Mouse (Mus musculus) frontal cortex, adult (tissue): ENCODE results near the gene Rarb.
A peak's percentile ranks its signal among the peaks of the same experiment; 100 is the strongest.

ENCODE experiments used
- ATAC-seq: cut with Nextera tagmentation; 2 replicates; pipeline ENCODE4 v1.9.2; 2017; ENCODE audit warnings: mild to moderate bottlenecking, moderate library complexity, mixed read lengths; ENCODE audit not compliant: low TSS enrichment

The Rarb gene

DNA sequence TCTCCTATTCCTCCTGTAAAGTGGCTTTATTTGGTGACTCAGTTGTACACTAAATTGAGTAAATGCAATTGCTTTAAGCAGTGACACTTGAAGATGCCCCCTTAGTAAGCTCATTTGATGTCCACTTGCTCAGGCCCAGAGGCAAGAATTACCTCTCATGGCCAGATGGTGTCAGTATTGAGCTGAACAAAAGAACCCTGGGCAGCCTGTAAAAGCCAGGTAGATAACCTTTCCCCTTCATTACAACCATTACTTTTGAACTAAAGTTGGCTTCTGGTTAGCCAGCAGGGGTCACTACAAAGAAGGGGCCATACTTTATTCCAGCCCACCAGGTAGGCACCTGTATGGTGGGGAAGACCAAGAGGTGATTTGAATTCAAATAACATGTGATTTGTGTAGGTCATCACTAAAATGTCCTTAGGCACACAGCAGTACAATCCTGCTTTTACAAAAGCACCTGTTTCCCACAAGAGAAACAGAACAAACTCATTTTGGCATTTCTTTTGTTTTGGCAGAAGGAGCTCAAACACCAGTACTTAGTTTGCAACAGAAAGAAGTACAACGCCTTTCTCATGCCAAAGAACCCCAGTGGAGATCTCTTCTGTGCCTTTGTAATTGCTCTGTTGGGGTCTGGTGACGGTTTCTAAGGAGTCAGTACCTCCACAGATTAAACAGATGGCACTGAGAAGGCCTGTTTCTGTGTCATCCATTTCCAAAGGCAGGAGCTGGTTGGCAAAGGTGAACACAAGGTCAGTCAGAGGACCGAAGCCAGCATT is 384.4 kb downstream of the Rarb start:
- ATAC-seq: 0 out of 2 replicates have a peak, but pooled peaks have one; percentile 35

DNA sequence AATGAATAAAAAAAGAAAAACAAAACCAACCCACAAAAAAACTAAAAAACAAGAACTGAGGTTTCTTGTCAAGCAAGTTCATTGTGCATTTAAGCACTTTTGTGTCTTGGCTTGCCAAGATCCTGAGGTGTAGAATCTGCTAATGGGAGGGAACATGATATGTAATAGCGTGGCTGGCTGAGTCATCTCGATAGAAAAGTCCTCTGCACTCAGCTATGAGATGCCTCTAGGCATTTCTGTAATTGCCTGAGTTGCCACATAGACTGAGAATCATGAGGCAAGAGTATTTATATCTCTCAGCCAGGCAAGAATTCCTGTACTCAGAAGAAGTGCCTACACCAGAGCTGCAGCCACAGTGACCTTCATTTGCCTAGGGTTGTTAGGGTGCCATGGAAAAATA is 385.8 kb downstream of the Rarb start:
- peak; percentile 89 for ATAC-seq

DNA sequence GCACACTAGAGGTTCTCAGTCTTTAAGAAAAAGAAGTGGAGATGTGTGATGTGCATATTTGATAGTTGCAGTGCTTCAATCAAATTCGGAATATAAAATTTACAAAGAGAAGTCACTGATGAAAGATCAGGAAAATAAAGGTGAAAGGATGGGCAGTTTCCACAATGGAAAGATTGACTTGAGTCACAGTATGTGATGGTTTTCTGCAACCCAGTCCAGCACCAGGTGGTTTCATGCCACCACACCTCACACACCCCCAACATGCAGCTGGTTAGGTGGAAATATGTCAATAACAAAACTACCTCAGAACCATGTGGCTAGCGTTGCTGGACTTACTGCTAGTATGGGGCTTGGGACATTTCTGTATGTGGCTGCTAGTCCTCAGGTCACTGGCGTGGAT is 386.4 kb downstream of the Rarb start:
- ATAC-seq: no peak

DNA sequence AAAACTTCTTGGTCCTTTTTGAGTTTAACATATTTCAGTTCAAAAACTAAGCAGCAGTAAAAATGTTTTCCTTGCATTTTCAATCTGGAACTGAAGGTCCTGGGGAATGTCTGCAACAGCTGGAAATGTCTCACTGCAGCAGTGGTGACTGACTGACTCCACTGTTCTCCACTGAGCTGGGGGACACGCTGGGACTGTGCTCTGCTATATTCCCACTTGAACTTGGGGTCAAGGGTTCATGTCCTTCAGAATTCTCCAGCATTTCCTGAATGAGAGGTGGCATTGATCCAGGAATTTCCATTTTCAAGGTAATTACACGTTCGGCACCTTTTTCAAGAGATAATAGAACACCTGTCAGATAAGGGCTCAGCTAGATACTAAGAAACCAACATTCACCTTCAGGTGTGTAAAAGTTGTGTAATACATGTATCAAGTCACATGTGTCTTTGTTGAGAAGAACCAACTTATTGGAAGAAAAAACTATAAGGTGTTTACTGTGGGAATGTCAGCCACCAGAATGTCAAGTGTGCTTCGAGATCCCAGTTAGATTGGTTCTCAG is 386.9 kb downstream of the Rarb start:
- ATAC-seq: no peak

DNA sequence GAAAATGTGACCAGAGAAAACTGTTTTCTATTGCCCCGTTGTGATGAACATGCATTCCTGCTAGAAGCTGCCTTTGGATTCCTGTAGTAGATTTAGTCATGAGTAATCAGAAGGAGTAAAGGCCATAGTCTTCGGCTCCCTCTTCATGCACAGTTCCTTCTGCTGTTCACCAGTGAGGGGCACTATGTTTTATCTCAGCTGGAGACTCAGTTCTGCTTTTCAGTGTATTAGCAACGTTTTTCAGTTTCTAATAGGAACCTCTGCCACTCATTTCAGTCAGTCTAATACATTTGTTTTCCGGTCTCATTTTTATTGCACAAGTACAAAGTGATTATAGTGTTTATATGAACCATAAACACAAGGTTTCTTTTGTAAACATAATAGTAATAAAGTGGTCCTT is 391.4 kb downstream of the Rarb start:
- ATAC-seq: no peak

DNA sequence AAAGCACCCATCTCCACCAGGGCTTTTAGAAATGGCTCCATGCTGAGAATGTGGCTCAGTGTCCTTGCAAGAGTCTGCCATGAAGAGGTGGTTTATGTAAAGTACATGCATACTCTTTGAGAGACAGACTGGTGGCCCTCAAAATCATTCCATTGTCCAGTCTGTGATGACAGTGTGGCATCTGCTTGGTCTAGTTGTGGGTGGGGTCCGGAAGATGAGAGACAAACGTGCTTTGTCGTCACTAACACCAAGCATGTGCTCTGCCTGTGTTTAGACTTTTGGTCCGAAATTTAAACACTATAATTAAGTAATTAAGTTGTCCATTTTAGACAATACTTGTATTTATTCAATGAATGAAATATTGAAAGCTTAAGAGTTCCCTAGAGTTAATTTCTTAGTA is 404.8 kb downstream of the Rarb start:
- ATAC-seq: no peak

DNA sequence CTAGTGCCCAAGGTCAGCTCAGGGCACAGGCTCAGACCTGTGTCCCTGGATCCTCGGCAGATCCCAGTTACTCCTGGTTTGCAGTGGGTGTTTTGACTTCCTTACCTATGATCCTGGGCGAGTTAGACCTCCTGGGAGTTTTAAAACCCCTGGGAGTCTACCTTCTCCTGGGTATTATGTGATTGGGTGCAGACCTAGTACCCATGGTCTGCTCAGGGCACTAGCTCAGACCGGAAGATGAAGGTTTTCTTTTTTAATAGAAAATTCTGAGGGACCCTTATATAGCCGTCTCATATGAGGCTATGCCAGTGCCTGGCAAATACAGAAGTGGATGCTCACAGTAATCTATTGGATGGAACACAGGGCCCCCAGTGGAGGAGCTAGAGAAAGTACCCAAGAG is 413.8 kb downstream of the Rarb start:
- no peak for ATAC-seq

DNA sequence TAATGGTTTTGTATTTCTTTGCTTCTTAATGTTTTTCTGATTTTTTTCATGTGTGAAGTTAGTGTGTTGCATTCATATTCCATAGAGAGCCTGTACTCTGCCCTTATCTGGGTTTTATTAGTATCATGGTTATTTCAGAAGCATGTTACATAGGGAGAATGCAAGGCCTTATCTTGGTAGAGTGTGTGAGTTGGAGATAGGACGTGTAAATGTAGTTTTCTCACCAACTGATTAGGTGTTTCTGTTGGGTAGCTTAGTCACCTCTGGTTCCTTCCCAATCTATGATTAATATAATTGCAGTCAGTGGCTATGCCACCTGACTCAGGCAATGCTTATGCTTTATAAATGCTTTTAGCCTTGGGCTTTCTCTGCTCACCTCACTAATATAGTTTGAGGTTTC is 434.2 kb downstream of the Rarb start:
- ATAC-seq: no peak
